Mouse (Mus musculus) MEL (cell line): ENCODE data around the gene Snupn.

Experiments used
- CTCF ChIP-seq, 3 experiments: IDR thresholded peaks in 2 of 3; conservative IDR thresholded peaks in 1 of 3; 2 replicates each; pipeline ENCODE4 v1.5.1; 2011 to 2012; ENCODE audit warnings: low read length in 3 of 3, low read depth in 2 of 3, mild to moderate bottlenecking in 2 of 3, improper control_type of control experiment in 1 of 3, inconsistent platforms in 1 of 3, mixed read lengths in 1 of 3, moderate library complexity in 1 of 3; ENCODE audit not compliant: control insufficient read depth in 1 of 3, insufficient read depth in 1 of 3, poor library complexity in 1 of 3, severe bottlenecking in 1 of 3
- JUND ChIP-seq: IDR thresholded peaks from 2 replicates; pipeline ENCODE4 v1.6.1; 2011; ENCODE audit warnings: low read depth, mild to moderate bottlenecking, improper control_type of control experiment, low read length
- UBTF ChIP-seq: IDR thresholded peaks from 2 replicates; pipeline ENCODE4 v1.6.1; 2012; ENCODE audit warnings: low read depth, mild to moderate bottlenecking, inconsistent platforms, low read length, improper control_type of control experiment, moderate library complexity, borderline replicate concordance; ENCODE audit not compliant: insufficient read depth

- no peak for TF ChIP-seq JUND
- TF ChIP-seq UBTF = peak; percentile 91; the same call in 1 of the 2 replicates
- TF ChIP-seq CTCF (IDR thresholded peaks at IDR 0.05 in 2 of 3, conservative IDR thresholded peaks at IDR 0.05 in 1 of 3; ENCODE audit: control insufficient read depth in 1 of 3, insufficient read depth in 1 of 3, low read depth in 2 of 3, low read length in 3 of 3, poor library complexity in 1 of 3, severe bottlenecking in 1 of 3) = peak in 2 of 3 experiments; percentile 63 to 83; a peak in 5 of 6 replicates
These were observed 22.5 kb upstream of the Snupn start, which contains the start of gene Snx33 for GRCm38 (mm10) chr9:56928041-56928811.
